Mouse (Mus musculus): ENCODE data around the gene Clec4d.

Gene Clec4d

DNA sequence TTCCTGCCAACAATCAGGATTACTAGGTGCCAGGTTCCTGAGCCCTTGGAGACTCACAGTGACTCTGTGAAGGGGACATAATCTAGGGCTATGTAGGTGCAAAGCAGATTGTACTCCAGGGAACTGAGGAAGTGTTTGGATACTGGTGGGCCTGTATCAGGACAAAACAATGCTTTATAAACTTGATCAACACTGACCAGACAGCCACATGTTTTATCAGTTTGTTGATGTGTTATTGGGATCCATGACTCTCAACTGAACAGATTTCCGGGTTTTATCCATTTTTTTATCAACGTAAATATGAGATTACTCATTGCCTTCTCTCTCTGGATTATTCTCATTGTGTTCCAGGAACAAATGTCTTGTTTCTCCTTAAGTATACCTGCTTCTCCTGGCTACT is 46.1 kb downstream of the Clec4d start, which contains the start of gene Vmn2r19:
Gene Vmn2r19 (plus strand): TSS at position 301 of the 400 bp plus-strand sequence.
- DNase-seq (ENCODE audit: low spot score), result no peak
